Mouse (Mus musculus) midbrain, embryonic 12.5 days (tissue): ENCODE measurements at regions not wholly inside any gene's neighbourhood (a gene's known extent, or its start where the extent isn't known, plus 50 kb on each side); places are given as distances from the start of the nearest gene placed in this dataset.
A peak's percentile ranks its signal among the peaks of the same experiment; 100 is the strongest.

Experiments
- ATAC-seq: fragments of 200-750 bp; cut with Nextera tagmentation; 2 replicates; pipeline ENCODE4 v1.8.0; 2017; ENCODE audit warnings: low read depth, moderate TSS enrichment, moderate library complexity; ENCODE audit not compliant: low FRiP score
- H3K27ac ChIP-seq: fragments of 300-500 bp; sonication (generic); replicated peaks from 2 replicates; pipeline ENCODE4 v1.5.1; 2016; ENCODE audit warnings: mild to moderate bottlenecking
- H3K27me3 ChIP-seq: fragments of 300-500 bp; sonication (generic); 2 replicates; pipeline ENCODE4 v1.6.1; 2016; ENCODE audit warnings: mild to moderate bottlenecking
- H3K36me3 ChIP-seq: fragments of 300-500 bp; sonication (generic); 2 replicates; pipeline ENCODE4 v1.6.1; 2016
- H3K4me1 ChIP-seq: fragments of 300-500 bp; sonication (generic); 2 replicates; pipeline ENCODE4 v1.6.1; 2016
- H3K4me2 ChIP-seq: fragments of 300-500 bp; sonication (generic); replicated peaks from 2 replicates; pipeline ENCODE4 v1.6.1; 2016; ENCODE audit warnings: mild to moderate bottlenecking, moderate library complexity
- H3K4me3 ChIP-seq: fragments of 300-500 bp; sonication (generic); 2 replicates; pipeline ENCODE4 v1.5.1; 2016; ENCODE audit warnings: mild to moderate bottlenecking
- H3K9ac ChIP-seq: fragments of 300-500 bp; sonication (generic); replicated peaks from 2 replicates; pipeline ENCODE4 v1.6.1; 2016; ENCODE audit warnings: mild to moderate bottlenecking, moderate library complexity
- H3K9me3 ChIP-seq: fragments of 300-500 bp; sonication (generic); 2 replicates; pipeline ENCODE4 v1.6.1; 2016; ENCODE audit warnings: mild to moderate bottlenecking
- WGBS: fragments of 180-500 bp; shearing (Covaris S2); methylation state at CpG from one replicate; pipeline ENCODE4 v1.1.7; 2016; 5-methylcytosine and 5-hydroxymethylcytosine counted together

DNA sequence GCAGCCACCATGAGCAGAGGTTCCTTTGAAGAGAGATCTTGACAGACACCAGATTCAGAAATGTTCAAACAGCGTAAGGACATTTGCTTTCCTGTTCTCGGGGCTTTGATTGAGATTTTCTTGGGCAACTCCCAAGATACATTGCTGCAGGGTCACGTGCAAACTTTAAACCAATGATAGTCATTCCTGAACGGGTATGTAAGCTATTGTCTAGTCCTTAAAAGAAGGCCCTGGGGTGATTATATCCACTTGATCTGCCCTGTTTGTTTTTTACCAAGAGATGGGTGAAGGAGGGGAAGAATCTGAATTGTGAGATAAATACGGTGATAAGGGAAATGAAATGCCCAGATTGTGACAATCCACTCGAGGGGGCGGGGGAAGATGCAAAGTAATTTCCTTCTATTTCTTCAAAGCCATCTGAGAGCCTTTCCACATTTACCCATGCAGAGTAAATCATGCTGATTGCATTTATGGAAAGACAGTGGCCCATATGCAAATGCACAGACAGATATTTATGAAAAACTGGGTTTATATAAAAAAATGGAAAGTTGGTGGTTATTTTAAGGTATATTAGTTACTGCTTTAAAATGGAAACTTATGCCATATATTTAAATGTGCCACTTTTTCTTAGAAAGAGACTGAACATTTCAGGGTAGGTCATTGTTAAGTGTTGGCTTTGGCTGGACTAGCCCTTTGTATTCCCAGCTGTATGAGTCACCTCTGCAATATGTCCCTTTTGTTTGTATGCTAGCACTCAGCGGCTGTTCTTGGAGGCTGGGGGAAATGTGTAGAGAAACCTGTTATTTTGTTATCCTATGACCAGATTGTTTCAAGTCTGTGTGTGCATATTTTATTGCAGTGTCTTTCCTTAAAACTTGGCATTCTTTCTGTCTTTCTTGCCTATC is 142.7 kb upstream of the Igbp1b start:
- no peak for ATAC-seq
- peaks cover 2% of the 10 kb centered on the region; the same call in 1 of the 2 replicates for H3K4me1 ChIP-seq
- H3K4me3 ChIP-seq: no peak overlapping the region
- no peak overlapping the region for H3K27ac ChIP-seq
- no peak overlapping the region for H3K9ac ChIP-seq
- H3K36me3 ChIP-seq: no peaks in the 10 kb centered on the region
- whole genome bisulfite sequencing: 70% methylated on average over 8 of the region's 8 CpGs
- no peaks in the 10 kb centered on the region for H3K9me3 ChIP-seq
- H3K27me3 ChIP-seq: no peaks in the 10 kb centered on the region
- H3K4me2 ChIP-seq: no peak overlapping the region

DNA sequence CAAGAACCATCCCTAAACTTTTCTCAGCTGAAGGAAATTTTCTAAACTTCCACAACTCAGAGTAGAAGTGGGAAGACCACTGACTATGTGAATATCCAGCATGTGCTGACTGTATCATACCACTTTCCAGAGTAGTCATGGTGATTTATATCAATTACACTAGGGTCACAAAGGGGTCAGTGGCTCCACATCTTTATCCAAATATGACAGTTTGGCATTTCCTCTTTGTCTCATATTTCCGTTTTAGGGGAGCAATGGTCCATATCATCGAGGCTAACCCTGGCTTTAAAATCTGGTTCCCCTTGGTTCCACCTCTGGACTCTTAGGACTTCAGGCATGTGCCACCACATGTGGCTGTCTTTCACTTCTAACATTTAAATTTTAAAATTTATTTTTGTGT is 136.4 kb upstream of the Igbp1b start:
- Histone ChIP-seq H3K36me3 (no peaks in the 10 kb centered on the region), H3K9me3 (no peaks in the 10 kb centered on the region), H3K4me1 (no peaks in the 10 kb centered on the region), H3K27me3 (no peaks in the 10 kb centered on the region), H3K9ac (no peak overlapping the region), H3K4me2 (no peak overlapping the region), H3K27ac (no peak overlapping the region), H3K4me3 (no peak overlapping the region)
- ATAC-seq: no peak
- WGBS: 82% methylated on average over 2 of the region's 2 CpGs

DNA sequence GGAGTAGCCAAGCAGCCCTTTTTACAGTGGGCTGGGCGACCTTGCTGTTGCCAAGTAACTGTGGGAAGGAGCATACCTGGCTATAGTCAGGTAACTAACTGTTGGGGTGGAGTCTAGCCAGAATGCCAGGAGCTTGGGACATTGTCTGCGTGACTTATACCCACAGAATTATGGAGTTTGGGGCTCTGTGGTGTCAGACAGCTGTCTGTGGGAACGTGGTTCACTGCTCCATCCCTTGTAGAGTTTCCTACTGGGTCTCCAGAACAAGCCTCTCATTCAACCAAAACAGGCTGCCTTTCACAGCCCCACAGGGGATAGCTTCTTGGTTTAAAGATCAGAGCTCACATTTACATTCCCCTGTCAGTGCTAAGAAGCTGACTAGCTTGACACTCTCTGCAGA is 134.5 kb upstream of the Igbp1b start:
- Histone ChIP-seq H3K36me3 (no peaks in the 10 kb centered on the region), H3K27me3 (no peaks in the 10 kb centered on the region), H3K4me1 (no peaks in the 10 kb centered on the region), H3K27ac (no peak overlapping the region), H3K9ac (no peak overlapping the region), H3K9me3 (no peaks in the 10 kb centered on the region), H3K4me3 (no peak overlapping the region), H3K4me2 (no peak overlapping the region)
- WGBS: 69% methylated on average over 3 of the region's 3 CpGs
- ATAC-seq: no peak

DNA sequence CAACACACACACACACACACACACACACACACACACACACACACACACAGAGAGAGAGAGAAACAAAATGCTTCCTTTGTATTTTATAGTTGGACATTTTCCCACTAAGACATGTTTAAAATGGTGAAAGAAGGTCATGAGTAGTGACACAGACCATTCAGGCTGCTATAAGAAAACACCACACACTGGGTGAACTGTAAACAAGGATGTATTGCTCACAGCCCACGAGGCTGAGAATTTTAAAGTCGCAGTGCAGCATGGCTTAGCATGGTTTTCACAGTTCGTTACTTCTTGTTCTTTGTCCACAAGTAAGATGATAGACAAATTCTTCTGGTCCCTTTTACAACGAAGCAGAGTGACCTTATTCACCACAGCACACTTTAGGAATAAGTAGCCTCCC is 124.6 kb upstream of the Igbp1b start:
- H3K4me1 ChIP-seq: no peaks in the 10 kb centered on the region; the same call in 1 of the 2 replicates
- no peak overlapping the region for H3K9ac ChIP-seq
- H3K27ac ChIP-seq: no peak overlapping the region
- peak; percentile 38; the same call in 1 of the 2 replicates for ATAC-seq
- no peaks in the 10 kb centered on the region for H3K9me3 ChIP-seq
- H3K4me3 ChIP-seq: no peak overlapping the region
- no peaks in the 10 kb centered on the region for H3K27me3 ChIP-seq
- WGBS: 39% methylated on average over 4 of the region's 4 CpGs
- no peak overlapping the region for H3K4me2 ChIP-seq
- H3K36me3 ChIP-seq: no peaks in the 10 kb centered on the region

DNA sequence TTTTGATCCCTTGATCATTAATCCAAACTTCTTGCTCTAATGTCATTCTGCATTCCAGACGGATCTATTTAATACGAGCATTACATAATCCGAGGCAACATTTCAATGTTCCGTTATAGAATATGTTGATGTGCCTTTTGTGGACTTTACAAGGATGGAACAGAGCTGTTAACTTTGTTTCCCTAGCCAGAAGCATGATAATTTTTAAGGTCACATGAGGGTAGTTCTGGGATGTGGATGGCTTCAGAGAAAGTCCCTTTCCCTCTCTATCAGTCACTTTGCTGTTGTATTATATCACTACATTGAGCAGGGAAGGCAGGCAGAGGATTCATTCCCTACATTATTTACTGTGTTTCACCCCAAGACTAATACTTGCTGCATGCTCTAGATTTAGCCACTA is 124.1 kb upstream of the Igbp1b start:
- Histone ChIP-seq H3K4me2 (no peak overlapping the region), H3K4me3 (no peak overlapping the region), H3K9me3 (no peaks in the 10 kb centered on the region), H3K4me1 (no peaks in the 10 kb centered on the region; the same call in 1 of the 2 replicates), H3K27me3 (no peaks in the 10 kb centered on the region), H3K27ac (no peak overlapping the region), H3K9ac (no peak overlapping the region), H3K36me3 (no peaks in the 10 kb centered on the region)
- WGBS: 73% methylated on average over 4 of the region's 4 CpGs
- no peak for ATAC-seq

DNA sequence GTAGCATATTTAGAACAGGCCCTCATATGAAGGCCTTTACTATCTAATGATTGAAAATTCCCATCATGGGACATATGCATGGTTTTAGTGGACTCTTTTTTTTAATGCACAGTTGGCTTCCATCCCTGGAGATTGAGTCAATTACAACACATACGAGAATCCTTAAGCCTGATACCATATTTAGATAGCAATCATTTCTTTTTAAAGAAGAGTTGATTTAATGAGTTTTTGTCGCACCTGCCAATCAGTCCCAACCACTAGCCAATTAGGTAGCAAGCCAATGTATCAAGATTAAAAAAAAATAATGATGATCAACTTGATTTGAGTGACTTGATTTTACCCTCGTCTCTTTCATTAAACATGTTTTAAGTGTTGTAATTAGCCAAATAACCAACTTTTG is 103.6 kb upstream of the Igbp1b start:
- H3K4me1 ChIP-seq: no peaks in the 10 kb centered on the region
- H3K27me3 ChIP-seq: no peaks in the 10 kb centered on the region
- H3K9me3 ChIP-seq: no peaks in the 10 kb centered on the region
- WGBS: 81% methylated on average over 3 of the region's 3 CpGs
- no peak for ATAC-seq
- H3K27ac ChIP-seq: no peak overlapping the region
- no peak overlapping the region for H3K4me2 ChIP-seq
- no peaks in the 10 kb centered on the region for H3K36me3 ChIP-seq
- no peak overlapping the region for H3K4me3 ChIP-seq
- H3K9ac ChIP-seq: no peak overlapping the region

DNA sequence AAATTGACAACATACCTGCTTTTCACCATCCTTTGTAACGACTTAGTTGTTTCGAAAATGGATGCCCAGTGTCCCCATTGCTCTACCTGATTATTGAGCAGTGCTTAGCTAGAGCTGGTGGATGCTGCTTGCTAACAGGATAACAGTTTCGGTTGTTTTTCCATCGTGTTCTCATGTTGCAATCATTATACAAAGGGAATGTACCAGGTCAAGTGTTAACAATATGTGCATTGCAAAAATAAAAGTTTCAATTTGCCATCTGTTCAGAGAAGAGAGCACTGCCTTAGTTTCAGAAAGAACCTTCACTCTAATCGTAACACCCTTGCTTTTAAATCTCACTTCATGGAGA is 96.6 kb upstream of the Igbp1b start:
- 58% methylated on average over 5 of the region's 5 CpGs for WGBS
- ATAC-seq: no peak
- Histone ChIP-seq H3K9ac (no peak overlapping the region), H3K9me3 (no peaks in the 10 kb centered on the region), H3K4me2 (no peak overlapping the region), H3K27me3 (no peaks in the 10 kb centered on the region), H3K36me3 (no peaks in the 10 kb centered on the region), H3K4me3 (no peak overlapping the region), H3K4me1 (no peaks in the 10 kb centered on the region), H3K27ac (no peak overlapping the region)

DNA sequence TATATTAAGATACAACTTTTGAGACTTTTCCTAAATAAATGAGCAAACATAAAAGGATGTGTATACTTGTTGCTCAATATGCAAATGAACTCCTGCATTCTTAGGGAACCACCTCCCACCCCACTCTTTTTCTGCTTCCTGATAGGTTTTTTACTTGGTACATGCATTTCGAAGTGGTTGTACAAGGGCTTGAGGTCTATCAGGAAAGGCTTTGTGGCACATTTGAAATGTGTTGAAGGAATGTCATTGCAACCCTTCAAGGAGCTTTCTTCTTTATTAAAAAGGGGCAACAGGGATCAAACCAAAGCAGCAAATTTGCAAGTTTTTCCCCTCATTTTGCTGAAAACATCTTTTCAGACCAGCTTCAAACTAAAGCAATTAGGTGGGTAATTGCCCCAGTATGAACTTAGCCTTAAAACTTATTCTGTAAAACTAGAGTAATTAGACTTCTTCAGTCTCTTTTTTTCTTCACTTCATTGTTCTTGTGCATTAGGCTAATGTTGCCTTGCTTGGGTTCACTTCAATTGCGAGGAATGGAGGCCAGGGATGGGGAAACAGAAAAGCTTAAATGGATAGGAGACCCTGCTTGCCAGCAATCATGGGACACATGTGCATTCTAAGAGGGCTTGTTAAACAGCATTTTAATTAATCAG is 96.1 kb upstream of the Igbp1b start:
- no peaks in the 10 kb centered on the region for H3K27me3 ChIP-seq
- no peak overlapping the region for H3K4me2 ChIP-seq
- H3K4me1 ChIP-seq: no peaks in the 10 kb centered on the region
- H3K36me3 ChIP-seq: no peaks in the 10 kb centered on the region
- peak; percentile 47; the same call in 1 of the 2 replicates for ATAC-seq
- no peaks in the 10 kb centered on the region for H3K9me3 ChIP-seq
- no peak overlapping the region for H3K4me3 ChIP-seq
- H3K9ac ChIP-seq: no peak overlapping the region
- no peak overlapping the region for H3K27ac ChIP-seq
- WGBS: 47% methylated on average over 2 of the region's 2 CpGs

DNA sequence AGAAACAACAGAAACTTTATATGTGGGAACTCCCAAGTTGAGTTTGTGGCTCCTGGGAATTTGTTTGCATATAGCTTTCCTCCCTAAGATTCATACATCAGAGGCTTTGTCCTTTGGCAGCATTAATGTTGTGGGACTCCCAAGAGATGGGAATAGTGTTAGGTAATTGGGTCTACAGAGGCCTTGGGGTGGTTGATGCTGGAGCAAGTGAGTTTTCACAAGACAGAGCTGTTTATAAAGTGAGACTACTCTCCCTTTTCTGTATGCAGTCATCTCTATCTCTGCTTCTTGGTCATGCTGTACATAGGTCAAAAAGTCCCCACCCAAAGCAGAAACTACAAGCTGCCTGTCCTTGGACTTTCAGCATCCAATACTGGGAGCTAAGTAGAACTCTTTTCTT is 59.4 kb upstream of the Igbp1b start:
- H3K27me3 ChIP-seq: no peaks in the 10 kb centered on the region
- no peak for ATAC-seq
- H3K4me1 ChIP-seq: no peaks in the 10 kb centered on the region
- no peak overlapping the region for H3K27ac ChIP-seq
- H3K4me3 ChIP-seq: no peak overlapping the region
- H3K9me3 ChIP-seq: no peaks in the 10 kb centered on the region
- no peak overlapping the region for H3K4me2 ChIP-seq
- no peak overlapping the region for H3K9ac ChIP-seq
- H3K36me3 ChIP-seq: no peaks in the 10 kb centered on the region
